Mouse (Mus musculus) neural tube, embryonic 15.5 days (tissue): ENCODE data around the gene Nepro. TPM values are rescaled to one million over a fixed set of nuclear protein-coding genes. Genes with fewer than 3 reads are reported as not detected.

Experiments
- ATAC-seq: fragments of 200-750 bp; cut with Nextera tagmentation; 2 replicates; pipeline ENCODE4 v1.8.0; 2017; ENCODE audit warnings: mild to moderate bottlenecking, moderate TSS enrichment, moderate library complexity; ENCODE audit not compliant: low FRiP score
- H3K27ac ChIP-seq: fragments of 300-500 bp; sonication (generic); replicated peaks from 2 replicates; pipeline ENCODE4 v1.5.1; 2015; ENCODE audit warnings: mild to moderate bottlenecking, inconsistent platforms
- H3K27me3 ChIP-seq: fragments of 300-500 bp; sonication (generic); replicated peaks from 2 replicates; pipeline ENCODE4 v1.6.1; 2015; ENCODE audit warnings: inconsistent platforms
- H3K36me3 ChIP-seq: fragments of 300-500 bp; sonication (generic); 2 replicates; pipeline ENCODE4 v1.6.1; 2015; ENCODE audit warnings: inconsistent platforms
- H3K4me1 ChIP-seq: fragments of 300-500 bp; sonication (generic); 2 replicates; pipeline ENCODE4 v1.6.1; 2015; ENCODE audit warnings: inconsistent platforms
- H3K4me2 ChIP-seq: fragments of 300-500 bp; sonication (generic); 2 replicates; pipeline ENCODE4 v1.6.1; 2015; ENCODE audit warnings: inconsistent platforms, mild to moderate bottlenecking, moderate library complexity
- H3K4me3 ChIP-seq: fragments of 300-500 bp; sonication (generic); replicated peaks from 2 replicates; pipeline ENCODE4 v1.5.1; 2015; ENCODE audit warnings: mild to moderate bottlenecking, inconsistent platforms
- H3K9ac ChIP-seq: fragments of 300-500 bp; sonication (generic); replicated peaks from 2 replicates; pipeline ENCODE4 v1.6.1; 2015; ENCODE audit warnings: mild to moderate bottlenecking, inconsistent platforms
- H3K9me3 ChIP-seq: fragments of 300-500 bp; sonication (generic); replicated peaks from 2 replicates; pipeline ENCODE4 v1.6.1; 2016; ENCODE audit warnings: inconsistent platforms
- WGBS: fragments of 180-500 bp; shearing (Covaris S2); methylation state at CpG from one replicate; pipeline ENCODE4 v1.1.7; 2015; ENCODE audit warnings: mixed read lengths; 5-methylcytosine and 5-hydroxymethylcytosine counted together
- polyA plus RNA-seq: library from polyadenylated mRNA; unstranded; fragments of >200 nt; fragmentation: Nextera tagmentation; extraction: Ambion mirVana; gene quantifications from 2 replicates; pipeline ENCODE4 v1.2.1, GENCODE M21; 2015

Gene Nepro
- polyA plus RNA-seq, 1 experiment from 2014 or later: 3.4 TPM

GRCm38 (mm10) chr16:44690501-44690900, 33.6 kb upstream of the Nepro start:
- Histone ChIP-seq H3K4me3 (no peak overlapping the region), H3K4me1 (peaks cover 25% of the 10 kb centered on the region), H3K9ac (no peak overlapping the region), H3K4me2 (no peak overlapping the region), H3K27ac (no peak overlapping the region), H3K9me3 (no peaks in the 10 kb centered on the region), H3K36me3 (no peaks in the 10 kb centered on the region), H3K27me3 (no peaks in the 10 kb centered on the region)
- 83% methylated on average over 2 of the region's 2 CpGs for WGBS
- ATAC-seq: no peak

GRCm38 (mm10) chr16:44691066-44691465, 33.0 kb upstream of the Nepro start:
- H3K4me1 ChIP-seq: peaks cover 27% of the 10 kb centered on the region
- no peak overlapping the region for H3K9ac ChIP-seq
- WGBS: 78% methylated on average over 2 of the region's 2 CpGs
- H3K4me2 ChIP-seq: no peak overlapping the region
- H3K36me3 ChIP-seq: no peaks in the 10 kb centered on the region
- no peak overlapping the region for H3K4me3 ChIP-seq
- ATAC-seq: no peak
- no peaks in the 10 kb centered on the region for H3K9me3 ChIP-seq
- H3K27ac ChIP-seq: no peak overlapping the region
- H3K27me3 ChIP-seq: no peaks in the 10 kb centered on the region

- Histone ChIP-seq H3K4me3 (no peak overlapping the region), H3K27ac (no peak overlapping the region), H3K27me3 (no peaks in the 10 kb centered on the region), H3K4me2 (peak overlapping the region; percentile 20), H3K9me3 (no peaks in the 10 kb centered on the region), H3K9ac (no peak overlapping the region), H3K36me3 (no peaks in the 10 kb centered on the region), H3K4me1 (peaks cover 30% of the 10 kb centered on the region)
- 50% methylated on average over 17 of the region's 17 CpGs for WGBS
- ATAC-seq: no peak
Observed at GRCm38 (mm10) chr16:44691561-44692141, 32.5 kb upstream of the Nepro start.

- WGBS: 88% methylated on average over 1 of the region's 1 CpGs
- Histone ChIP-seq H3K9me3 (no peaks in the 10 kb centered on the region), H3K4me1 (peaks cover 21% of the 10 kb centered on the region), H3K4me3 (no peak overlapping the region), H3K4me2 (no peak overlapping the region), H3K9ac (no peak overlapping the region), H3K27ac (no peak overlapping the region), H3K27me3 (no peaks in the 10 kb centered on the region), H3K36me3 (no peaks in the 10 kb centered on the region)
- no peak for ATAC-seq
Observed at GRCm38 (mm10) chr16:44692541-44692940, 31.6 kb upstream of the Nepro start.

GRCm38 (mm10) chr16:44693695-44694094, 30.4 kb upstream of the Nepro start:
- WGBS: 70% methylated on average over 6 of the region's 6 CpGs
- ATAC-seq: no peak
- H3K9ac ChIP-seq: no peak overlapping the region

GRCm38 (mm10) chr16:44695214-44695858, 28.8 kb upstream of the Nepro start:
- Histone ChIP-seq H3K4me3 (no peak overlapping the region), H3K9me3 (no peaks in the 10 kb centered on the region), H3K4me1 (peaks cover 6% of the 10 kb centered on the region; the same call in 1 of the 2 replicates), H3K27me3 (no peaks in the 10 kb centered on the region), H3K27ac (peak overlapping the region; percentile 37; the same call in 1 of the 2 replicates), H3K36me3 (no peaks in the 10 kb centered on the region), H3K9ac (no peak overlapping the region), H3K4me2 (no peak overlapping the region)
- 81% methylated on average over 8 of the region's 8 CpGs for WGBS
- no peak for ATAC-seq

More at GRCm38 (mm10) chr16:44693695-44694094, 30.4 kb upstream of the Nepro start:
- H3K9me3 ChIP-seq: no peaks in the 10 kb centered on the region
- no peak overlapping the region for H3K4me2 ChIP-seq
- H3K4me3 ChIP-seq: no peak overlapping the region
- H3K27ac ChIP-seq: no peak overlapping the region
- no peaks in the 10 kb centered on the region for H3K36me3 ChIP-seq
- peaks cover 10% of the 10 kb centered on the region for H3K4me1 ChIP-seq
- no peaks in the 10 kb centered on the region for H3K27me3 ChIP-seq

- no peak overlapping the region for H3K4me3 ChIP-seq
- no peaks in the 10 kb centered on the region for H3K27me3 ChIP-seq
- ATAC-seq: no peak
- peaks cover 6% of the 10 kb centered on the region; the same call in 1 of the 2 replicates for H3K4me1 ChIP-seq
- peak overlapping the region; percentile 37; the same call in 1 of the 2 replicates for H3K27ac ChIP-seq
- 52% methylated on average over 12 of the region's 12 CpGs for whole genome bisulfite sequencing
- H3K36me3 ChIP-seq: no peaks in the 10 kb centered on the region
- no peak overlapping the region for H3K9ac ChIP-seq
- H3K9me3 ChIP-seq: no peaks in the 10 kb centered on the region
- no peak overlapping the region for H3K4me2 ChIP-seq
Observed at GRCm38 (mm10) chr16:44695859-44696620, 28.1 kb upstream of the Nepro start.

- Histone ChIP-seq H3K4me3 (no peak overlapping the region), H3K9me3 (no peaks in the 10 kb centered on the region), H3K9ac (no peak overlapping the region), H3K4me2 (no peak overlapping the region), H3K4me1 (peaks cover 6% of the 10 kb centered on the region; the same call in 1 of the 2 replicates), H3K27me3 (no peaks in the 10 kb centered on the region), H3K36me3 (no peaks in the 10 kb centered on the region), H3K27ac (no peak overlapping the region)
- ATAC-seq: no peak
- 92% methylated on average over 5 of the region's 5 CpGs for WGBS
Observed at GRCm38 (mm10) chr16:44697473-44698205, 26.5 kb upstream of the Nepro start.

GRCm38 (mm10) chr16:44701155-44701554, 22.9 kb upstream of the Nepro start:
- no peaks in the 10 kb centered on the region for H3K27me3 ChIP-seq
- no peaks in the 10 kb centered on the region for H3K9me3 ChIP-seq
- H3K27ac ChIP-seq: no peak overlapping the region
- H3K4me1 ChIP-seq: peaks cover 8% of the 10 kb centered on the region; the same call in 1 of the 2 replicates
- ATAC-seq: no peak
- H3K4me2 ChIP-seq: no peak overlapping the region
- no peak overlapping the region for H3K4me3 ChIP-seq
- no peaks in the 10 kb centered on the region for H3K36me3 ChIP-seq
- WGBS: 87% methylated on average over 3 of the region's 3 CpGs
- H3K9ac ChIP-seq: no peak overlapping the region

GRCm38 (mm10) chr16:44702272-44702671, 21.8 kb upstream of the Nepro start:
- Histone ChIP-seq H3K36me3 (no peaks in the 10 kb centered on the region), H3K4me2 (no peak overlapping the region), H3K4me3 (no peak overlapping the region), H3K27me3 (no peaks in the 10 kb centered on the region), H3K9me3 (no peaks in the 10 kb centered on the region), H3K9ac (no peak overlapping the region), H3K27ac (no peak overlapping the region), H3K4me1 (0 out of 2 replicates have a peak, but pooled peaks cover 6% of the 10 kb centered on the region)
- 85% methylated on average over 5 of the region's 5 CpGs for WGBS
- no peak for ATAC-seq

GRCm38 (mm10) chr16:44703458-44703857, 20.6 kb upstream of the Nepro start:
- H3K27me3 ChIP-seq: no peaks in the 10 kb centered on the region
- 72% methylated on average over 4 of the region's 4 CpGs for WGBS
- no peaks in the 10 kb centered on the region for H3K36me3 ChIP-seq
- no peak for ATAC-seq
- H3K27ac ChIP-seq: 0 out of 2 replicates have a peak overlapping the region, but pooled peaks have one; percentile 19
- no peak overlapping the region for H3K9ac ChIP-seq
- 0 out of 2 replicates have a peak, but pooled peaks cover 6% of the 10 kb centered on the region for H3K4me1 ChIP-seq
- H3K4me2 ChIP-seq: no peak overlapping the region
- H3K4me3 ChIP-seq: no peak overlapping the region
- H3K9me3 ChIP-seq: no peaks in the 10 kb centered on the region
